Mouse (Mus musculus) brain, embryonic 14.5 days (tissue): ENCODE data around the gene Rab40c.

Source experiments
- CTCF ChIP-seq: fragments of 200-500 bp; IDR thresholded peaks from 2 replicates; pipeline ENCODE4 v1.5.1; 2012; ENCODE audit warnings: inconsistent platforms, mild to moderate bottlenecking, moderate library complexity, borderline replicate concordance; ENCODE audit not compliant: insufficient read depth, insufficient read length; ENCODE audit errors: extremely low read depth
- POLR2A ChIP-seq: fragments of 200-500 bp; IDR thresholded peaks from 2 replicates; pipeline ENCODE4 v1.6.1; 2012; ENCODE audit warnings: mild to moderate bottlenecking, inconsistent platforms, borderline replicate concordance; ENCODE audit not compliant: poor library complexity, insufficient read depth, insufficient read length, severe bottlenecking; ENCODE audit errors: extremely low read depth

- TF ChIP-seq CTCF (no peak), POLR2A (no peak)
Observed at GRCm38 (mm10) chr17:25911816-25912215, 7.7 kb downstream of the Rab40c start.
